Mouse (Mus musculus) induced T-regulatory cell, adult 2 months (primary cell): ENCODE data around the gene Als2.

Experiments
- DNase-seq: peaks from one replicate; pipeline ENCODE4 v3.0.0-alpha.2; 2012; ENCODE audit warnings: low read depth

The Als2 gene

GRCm38 (mm10) chr1:59166232-59166905, 70.7 kb downstream of the Als2 start:
- DNase-seq, result no peak

- DNase-seq, result no peak
Observed at GRCm38 (mm10) chr1:59163918-59164317, 73.1 kb downstream of the Als2 start.

GRCm38 (mm10) chr1:59163030-59163461, 74.0 kb downstream of the Als2 start, which contains the start of gene Mpp4:
Mpp4 (minus strand) TSS chr1:59163389.
- DNase-seq, result peak; percentile 47

- DNase-seq, result no peak
Observed at GRCm38 (mm10) chr1:59162309-59163024, 74.6 kb downstream of the Als2 start.

- no peak for DNase-seq
Observed at GRCm38 (mm10) chr1:59161396-59161795, 75.6 kb downstream of the Als2 start.

- DNase-seq, result no peak
Observed at GRCm38 (mm10) chr1:59160871-59161270, 76.2 kb downstream of the Als2 start.

GRCm38 (mm10) chr1:59159136-59159535, 77.9 kb downstream of the Als2 start:
- no peak for DNase-seq

GRCm38 (mm10) chr1:59158498-59158897, 78.5 kb downstream of the Als2 start:
- no peak for DNase-seq

- no peak for DNase-seq
Observed at GRCm38 (mm10) chr1:59157846-59158245, 79.2 kb downstream of the Als2 start.

GRCm38 (mm10) chr1:59152346-59152745, 84.7 kb downstream of the Als2 start:
- DNase-seq, result no peak

- DNase-seq, result no peak
Observed at GRCm38 (mm10) chr1:59150542-59150941, 86.5 kb downstream of the Als2 start.

- DNase-seq, result peak; percentile 54
Observed at GRCm38 (mm10) chr1:59144543-59144942, 92.5 kb downstream of the Als2 start.

- peak; percentile 86 for DNase-seq
Observed at GRCm38 (mm10) chr1:59142809-59143208, 94.2 kb downstream of the Als2 start.

- DNase-seq, result no peak
Observed at GRCm38 (mm10) chr1:59134419-59134818, 102.6 kb downstream of the Als2 start.

- no peak for DNase-seq
Observed at GRCm38 (mm10) chr1:59128879-59129278, 108.2 kb downstream of the Als2 start.

GRCm38 (mm10) chr1:59125558-59125957, 111.5 kb downstream of the Als2 start:
- no peak for DNase-seq

GRCm38 (mm10) chr1:59119720-59120457, 117.1 kb downstream of the Als2 start, which contains the start of gene Tmem237:
Tmem237 (minus strand) TSS chr1:59120408.
- DNase-seq, result peak; percentile 94
